Mouse (Mus musculus) layer of hippocampus, postnatal 10 days (tissue): ENCODE results near the gene Arhgef3. TPM values are rescaled to one million over a fixed set of nuclear protein-coding genes. Genes with fewer than 3 reads are reported as not detected.
"Not testable (repeated sequence)": the region's sequence is repeated elsewhere in the genome, so short reads cannot be mapped to it uniquely, and the experiment has no call there.

Experiments used
- DNase-seq, 2 experiments: peaks; one replicate each; pipeline ENCODE4 v3.0.0; 2021; ENCODE audit warnings: low spot score in 2 of 2
- total RNA-seq, 2 experiments: library from RNA; stranded (reverse); gene quantifications; 2 replicates each; pipeline ENCODE4 v1.2.3; 2021

Arhgef3 gene
- total RNA-seq, 2 experiments from 2014 or later, result 34.4 to 35.7 TPM

- no peak for DNase-seq
Observed at GRCm38 (mm10) chr14:27228941-27229371, 114.3 kb downstream of the Arhgef3 start.

- DNase-seq, result no peak
Observed at GRCm38 (mm10) chr14:27229441-27230147, 114.9 kb downstream of the Arhgef3 start.

- no peak for DNase-seq
Observed at GRCm38 (mm10) chr14:27230262-27231022, 115.7 kb downstream of the Arhgef3 start.

GRCm38 (mm10) chr14:27231506-27231905 is 116.8 kb downstream of the Arhgef3 start:
- DNase-seq, result no peak

- no peak for DNase-seq
Observed at GRCm38 (mm10) chr14:27231974-27232780, 117.5 kb downstream of the Arhgef3 start.

GRCm38 (mm10) chr14:27233056-27233455 is 118.4 kb downstream of the Arhgef3 start:
- DNase-seq, result no peak

- DNase-seq, result no peak
Observed at GRCm38 (mm10) chr14:27233656-27234055, 119.0 kb downstream of the Arhgef3 start.

- DNase-seq, result no peak
Observed at GRCm38 (mm10) chr14:27234270-27234840, 119.7 kb downstream of the Arhgef3 start.

GRCm38 (mm10) chr14:27235897-27236553 is 121.3 kb downstream of the Arhgef3 start:
- DNase-seq, result no peak

- DNase-seq, result no peak
Observed at GRCm38 (mm10) chr14:27237522-27238187, 123.0 kb downstream of the Arhgef3 start.

- no peak for DNase-seq
Observed at GRCm38 (mm10) chr14:27238600-27239118, 124.0 kb downstream of the Arhgef3 start.

- DNase-seq, result no peak
Observed at GRCm38 (mm10) chr14:27239551-27240091, 124.9 kb downstream of the Arhgef3 start.

GRCm38 (mm10) chr14:27242253-27242652 is 127.6 kb downstream of the Arhgef3 start:
- DNase-seq, result no peak

- DNase-seq, result no peak
Observed at GRCm38 (mm10) chr14:27242769-27243168, 128.1 kb downstream of the Arhgef3 start.

- no peak for DNase-seq
Observed at GRCm38 (mm10) chr14:27243585-27243984, 128.9 kb downstream of the Arhgef3 start.

- no peak for DNase-seq
Observed at GRCm38 (mm10) chr14:27244898-27245297, 130.2 kb downstream of the Arhgef3 start.

GRCm38 (mm10) chr14:27246424-27246823 is 131.7 kb downstream of the Arhgef3 start:
- no peak for DNase-seq

- DNase-seq, result not testable (repeated sequence)
Observed at GRCm38 (mm10) chr14:27246948-27247347, 132.2 kb downstream of the Arhgef3 start.

- DNase-seq, result no peak
Observed at GRCm38 (mm10) chr14:27249121-27249520, 134.4 kb downstream of the Arhgef3 start.
